Comparison of ENCODE assay signal across 12 mouse cellular contexts in the genomic region with DNA sequence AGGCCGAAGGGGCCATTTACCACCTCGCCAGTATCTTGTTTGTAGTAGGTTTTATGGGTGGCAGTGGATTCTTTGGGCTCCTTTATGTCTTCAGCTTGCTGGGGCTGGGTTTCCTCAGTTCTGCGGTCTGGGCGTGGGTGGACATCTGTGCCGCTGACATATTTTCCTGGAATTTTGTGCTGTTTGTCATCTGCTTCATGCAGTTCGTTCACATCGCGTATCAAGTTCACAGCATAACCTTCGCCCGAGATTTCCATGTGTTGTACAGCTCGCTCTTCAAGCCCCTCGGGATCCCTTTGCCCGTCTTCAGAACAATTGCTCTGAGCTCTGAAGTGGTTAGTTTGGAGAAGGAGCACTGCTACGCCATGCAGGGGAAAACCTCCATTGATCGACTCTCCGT. TPM values are rescaled to one million over a fixed set of nuclear protein-coding genes. Genes with fewer than 3 reads are reported as not detected.
A peak's percentile ranks its signal among the peaks of the same experiment; 100 is the strongest.
DNase-seq lines count a peak whose midpoint lies in the region.
"Had no signal": no experiment of that assay in that cellular context is flagged by ENCODE, and none has a peak within 500 bp of the region (broad histone marks: within the 10 kb centered on the region; RNA-seq: fewer than 3 reads in every experiment).

No protein-coding gene starts in this region.

- intact Hi-C loops in heart, postnatal 36 days (cut with DNase I), result no loop called here

- DNase-seq in heart, adult 11 months, result peak; percentile 56
- DNase-seq in heart, postnatal 36 days, result no peak
- DNase-seq in layer of hippocampus, adult 8-10 months (ENCODE audit: low spot score in 2 of 2), result peak; percentile 19 to 25
- no peak for DNase-seq in layer of hippocampus, adult 9-10 months (ENCODE audit: low spot score)
- DNase-seq in brain, adult 2 months (ENCODE audit: low read depth, low spot score), result peak; percentile 33
- no peak for DNase-seq in embryo, embryonic 9.5 days (ENCODE audit: extremely low spot score)
- DNase-seq in lung, postnatal 14 days, result no peak
- DNase-seq: adrenal gland, postnatal 10 days; cerebellum, adult 11-12 months; cerebellum, adult 9-10 months; cerebellum, postnatal 25 days; gastrocnemius, postnatal 10 days had no signal

RNA-seq across cellular contexts. Expression of a gene that starts 20.7 kb away (rescaled TPM):
- 10 to 100 TPM; 34.9 to 35.6 TPM for total RNA-seq in heart, postnatal 36 days (2021)
- 1 to 10 TPM; 2.9 to 4.4 (median 3.8) TPM for total RNA-seq in layer of hippocampus, adult 8-10 months (2022)

Comparison
In these comparisons a context has a peak if more than half of its experiments do, and no peak if none do; other contexts are left out.
1. DNase-seq: peak in heart, adult 11 months (single experiment), layer of hippocampus, adult 8-10 months (2 of 2) and brain, adult 2 months (single experiment); none in heart, postnatal 36 days (0 of 2), layer of hippocampus, adult 9-10 months (single experiment), embryo, embryonic 9.5 days (single experiment) and lung, postnatal 14 days (single experiment).
2. RNA of a gene that starts 20.7 kb away (total RNA-seq): 34.9 to 35.6 TPM in heart, postnatal 36 days; 2.9 to 4.4 TPM in layer of hippocampus, adult 8-10 months; every median in the first group is over 4 times any median in the second.